Mouse (Mus musculus): Measurements from ENCODE around the gene Lig4. TPM values are rescaled to one million over a fixed set of nuclear protein-coding genes. Genes with fewer than 3 reads are reported as not detected.

The Lig4 gene
- polyA plus RNA-seq, 1 experiment, result 1.1 TPM

GRCm38 (mm10) chr8:9929746-9930445 is 47.6 kb downstream of the Lig4 start:
- no peak overlapping the region for H3K4me3 ChIP-seq (ENCODE audit: low read depth, low read length)
- no peak overlapping the region for H3K27ac ChIP-seq (ENCODE audit: insufficient read depth, low read depth, low read length)
- WGBS, result 73% methylated on average over 14 of the region's 14 CpGs
- TF ChIP-seq POLR2A (IDR thresholded peaks at IDR 0.05; ENCODE audit: low read depth, low read length), result no peak
- TF ChIP-seq CTCF (IDR thresholded peaks at IDR 0.05; ENCODE audit: extremely low read depth, insufficient read length, insufficient replicate concordance, low read depth, low read length), result no peak
- no peaks in the 10 kb centered on the region for H3K36me3 ChIP-seq (ENCODE audit: control insufficient read depth, insufficient read depth, low read length)
- no peaks in the 10 kb centered on the region for H3K4me1 ChIP-seq (ENCODE audit: control insufficient read depth, insufficient read depth, insufficient read length, low read length)
- H3K27me3 ChIP-seq (ENCODE audit: control insufficient read depth, insufficient read depth, low read length), result no peaks in the 10 kb centered on the region

Other genes with a start within 250 kb of the Lig4 start
- 0.11 and 0.37 TPM in 2 replicates for gene Fam155a, start 206.5 kb downstream of the Lig4 start, polyA plus RNA-seq (2012; rRNA removed)
- not detected in 2 replicates for gene Gm10217, start 113.4 kb downstream of the Lig4 start, polyA plus RNA-seq (2012; rRNA removed)
- gene Abhd13, start within 50 bp of the Lig4 start, polyA plus RNA-seq (2012; rRNA removed), result 2.1 and 2.9 TPM in 2 replicates
- gene Tnfsf13b, start 28.8 kb upstream of the Lig4 start, polyA plus RNA-seq (2012; rRNA removed), result 8.0 and 14.3 TPM in 2 replicates
- 0.51 TPM in 1 of 2 replicates, not detected in the other for gene Myo16, start 176.2 kb upstream of the Lig4 start, polyA plus RNA-seq (2012; rRNA removed)